Mouse (Mus musculus) MEL (cell line): ENCODE results near the gene Slc39a12. TPM values are rescaled to one million over a fixed set of nuclear protein-coding genes. Genes with fewer than 3 reads are reported as not detected.

ENCODE experiments used
- DNase-seq: peaks from one replicate; pipeline ENCODE4 v3.0.0; 2011; ENCODE audit warnings: low read depth, low spot score
- H3K27ac ChIP-seq: 2 replicates; pipeline ENCODE4 v1.5.1; 2012; ENCODE audit warnings: low read depth, mild to moderate bottlenecking, control low read depth, low read length, moderate library complexity; ENCODE audit not compliant: control insufficient read depth
- H3K27me3 ChIP-seq, 2 experiments: fragments of 150-350 bp in 1 of 2; sonication (generic) in 1 of 2; 2 replicates each; pipeline ENCODE4 v1.6.1; 2012; ENCODE audit warnings: low read length in 2 of 2, mild to moderate bottlenecking in 2 of 2, improper control_type of control experiment in 1 of 2, moderate library complexity in 1 of 2; ENCODE audit not compliant: insufficient read depth in 2 of 2, control insufficient read depth in 1 of 2
- H3K36me3 ChIP-seq, 2 experiments: 2 replicates each; pipeline ENCODE4 v1.6.1; 2012 to 2014; ENCODE audit warnings: low read length in 2 of 2, improper control_type of control experiment in 1 of 2, inconsistent platforms in 1 of 2, mild to moderate bottlenecking in 1 of 2; ENCODE audit not compliant: insufficient read depth in 2 of 2, control insufficient read depth in 1 of 2
- H3K4me1 ChIP-seq, 2 experiments: fragments of 150-350 bp in 1 of 2; sonication (generic) in 1 of 2; 2 replicates each; pipeline ENCODE4 v1.6.1; 2012; ENCODE audit warnings: low read length in 2 of 2, improper control_type of control experiment in 1 of 2, mild to moderate bottlenecking in 1 of 2; ENCODE audit not compliant: insufficient read depth in 2 of 2, control insufficient read depth in 1 of 2
- H3K4me3 ChIP-seq, 2 experiments: fragments of 150-350 bp in 1 of 2; sonication (generic) in 1 of 2; 2 replicates each; pipeline ENCODE4 v1.5.1; 2012; ENCODE audit warnings: low read depth in 2 of 2, low read length in 2 of 2, mild to moderate bottlenecking in 2 of 2, moderate library complexity in 2 of 2, control low read depth in 1 of 2, improper control_type of control experiment in 1 of 2; ENCODE audit not compliant: control insufficient read depth in 1 of 2, insufficient read depth in 1 of 2
- H3K79me2 ChIP-seq: 2 replicates; pipeline ENCODE4 v1.6.1; 2012; ENCODE audit warnings: mild to moderate bottlenecking, low read length, moderate library complexity; ENCODE audit not compliant: control insufficient read depth, poor library complexity, insufficient read depth
- H3K9ac ChIP-seq: 2 replicates; pipeline ENCODE4 v1.6.1; 2012; ENCODE audit warnings: low read depth, mild to moderate bottlenecking, control low read depth, low read length, moderate library complexity; ENCODE audit not compliant: control insufficient read depth, poor library complexity, severe bottlenecking
- H3K9me3 ChIP-seq: fragments of 150-350 bp; sonication (generic); replicated peaks from 2 replicates; pipeline ENCODE4 v1.6.1; 2012; ENCODE audit warnings: mild to moderate bottlenecking, low read length, improper control_type of control experiment, moderate library complexity; ENCODE audit not compliant: insufficient read depth
- GABPA ChIP-seq: IDR thresholded peaks from 2 replicates; pipeline ENCODE4 v1.6.1; 2012; ENCODE audit warnings: low read depth, mild to moderate bottlenecking, inconsistent platforms, low read length, improper control_type of control experiment, moderate library complexity
- GATA1 ChIP-seq: IDR thresholded peaks from 2 replicates; pipeline ENCODE4 v1.6.1; 2011; ENCODE audit warnings: low read depth, low read length, improper control_type of control experiment
- JUND ChIP-seq: IDR thresholded peaks from 2 replicates; pipeline ENCODE4 v1.6.1; 2011; ENCODE audit warnings: low read depth, mild to moderate bottlenecking, improper control_type of control experiment, low read length
- MAX ChIP-seq: IDR thresholded peaks from 2 replicates; pipeline ENCODE4 v1.6.1; 2011; ENCODE audit warnings: low read length, improper control_type of control experiment
- MAZ ChIP-seq: IDR thresholded peaks from 2 replicates; pipeline ENCODE4 v1.6.1; 2012; ENCODE audit warnings: low read depth, mild to moderate bottlenecking, inconsistent platforms, low read length, improper control_type of control experiment
- MYB ChIP-seq: IDR thresholded peaks from 2 replicates; pipeline ENCODE4 v1.6.1; 2011; ENCODE audit warnings: mild to moderate bottlenecking, low read depth, low read length, improper control_type of control experiment
- MYC ChIP-seq: IDR thresholded peaks from 2 replicates; pipeline ENCODE4 v1.6.1; 2011; ENCODE audit warnings: low read depth, mild to moderate bottlenecking, low read length, improper control_type of control experiment, moderate library complexity
- NRF1 ChIP-seq: IDR thresholded peaks from 2 replicates; pipeline ENCODE4 v1.6.1; 2014; ENCODE audit warnings: low read depth, mild to moderate bottlenecking, inconsistent platforms, low read length, improper control_type of control experiment, moderate library complexity; ENCODE audit not compliant: poor library complexity, insufficient read depth, severe bottlenecking
- POLR2A ChIP-seq, 2 experiments: IDR thresholded peaks; 2 replicates each; pipeline ENCODE4 v1.6.1; 2011 to 2012; ENCODE audit warnings: low read length in 2 of 2, mild to moderate bottlenecking in 2 of 2, control low read depth in 1 of 2, improper control_type of control experiment in 1 of 2, low read depth in 1 of 2, moderate library complexity in 1 of 2; ENCODE audit not compliant: control insufficient read depth in 1 of 2, insufficient read depth in 1 of 2, poor library complexity in 1 of 2
- POLR2AphosphoS5 ChIP-seq: IDR thresholded peaks from 2 replicates; pipeline ENCODE4 v1.6.1; 2012; ENCODE audit warnings: low read depth, borderline replicate concordance, mild to moderate bottlenecking, inconsistent platforms, low read length, moderate library complexity, mixed read lengths
- TBP ChIP-seq: IDR thresholded peaks from 2 replicates; pipeline ENCODE4 v1.8.0; 2011; ENCODE audit warnings: low read depth, low read length, improper control_type of control experiment
- ZMIZ1 ChIP-seq: IDR thresholded peaks from 2 replicates; pipeline ENCODE4 v1.6.1; 2012; ENCODE audit warnings: low read depth, mild to moderate bottlenecking, inconsistent platforms, low read length, improper control_type of control experiment, moderate library complexity
- polyA plus RNA-seq, 2 experiments: library from polyadenylated mRNA; stranded (reverse) in 1 of 2; unstranded in 1 of 2; fragments of >175 nt in 1 of 2; fragments of >200 nt in 1 of 2; gene quantifications; 2 replicates each; pipeline versions ENCODE4 v1.2.1 to v1.2.4; 2012; ENCODE audit warnings: low replicate concordance in 2 of 2, low read depth in 1 of 2; ENCODE audit not compliant: insufficient read length in 2 of 2, insufficient read depth in 1 of 2, missing spikeins in 1 of 2
- total RNA-seq: library from RNA; depleted of rRNA; stranded (reverse); fragments of 300-350 nt; gene quantifications from 2 replicates; pipeline ENCODE4 v1.2.3, GENCODE M21; 2012; rRNA removed

The Slc39a12 gene
- total and polyA plus RNA-seq, 3 experiments = not detected

- TF ChIP-seq GABPA = no peak
- no peaks in the 10 kb centered on the region for H3K4me1 ChIP-seq
- DNase-seq = no peak
- no peaks in the 10 kb centered on the region for H3K36me3 ChIP-seq
- H3K27me3 ChIP-seq = no peaks in the 10 kb centered on the region
- H3K9ac ChIP-seq = no peak overlapping the region
- no peaks in the 10 kb centered on the region for H3K79me2 ChIP-seq
- H3K27ac ChIP-seq = no peak overlapping the region
- no peaks in the 10 kb centered on the region for H3K9me3 ChIP-seq
- no peak overlapping the region for H3K4me3 ChIP-seq
Measured at GRCm38 (mm10) chr2:14543355-14543754, 155.2 kb downstream of the Slc39a12 start.

DNA sequence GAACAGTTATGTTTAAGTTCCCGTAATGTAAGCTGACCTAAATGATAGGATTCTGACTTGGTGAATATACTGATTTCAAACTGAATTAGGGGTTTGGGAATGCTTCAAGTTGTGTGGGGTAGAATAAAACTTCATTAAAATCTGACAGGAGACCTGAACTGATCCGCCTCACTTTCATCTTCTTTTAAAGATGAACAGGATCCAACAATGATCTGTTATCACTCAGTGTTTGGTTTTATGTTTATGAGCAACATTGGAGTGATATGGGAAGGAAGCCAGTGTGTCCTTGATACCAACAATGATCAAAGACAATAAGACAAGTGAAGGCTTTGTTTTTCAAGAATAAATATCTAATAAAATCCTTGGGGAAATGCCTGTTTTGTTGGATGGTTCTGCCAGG, 155.7 kb downstream of the Slc39a12 start:
- no peaks in the 10 kb centered on the region for H3K9me3 ChIP-seq
- H3K4me3 ChIP-seq = no peak overlapping the region
- TF ChIP-seq MAX = no peak
- TF ChIP-seq POLR2AphosphoS5 = no peak
- TF ChIP-seq NRF1 = no peak
- TF ChIP-seq GATA1 = no peak
- TF ChIP-seq JUND = no peak
- TF ChIP-seq ZMIZ1 = no peak
- TF ChIP-seq TBP = no peak
- no peak for TF ChIP-seq POLR2A (IDR thresholded peaks at IDR 0.05; ENCODE audit: control insufficient read depth in 1 of 2, insufficient read depth in 1 of 2, low read depth in 1 of 2, low read length in 2 of 2, poor library complexity in 1 of 2)
- no peak for TF ChIP-seq MYB
- TF ChIP-seq MYC = no peak
- TF ChIP-seq MAZ = no peak
- no peaks in the 10 kb centered on the region for H3K27me3 ChIP-seq
- no peaks in the 10 kb centered on the region for H3K79me2 ChIP-seq
- no peak overlapping the region for H3K27ac ChIP-seq
- no peaks in the 10 kb centered on the region for H3K36me3 ChIP-seq
- no peak overlapping the region for H3K9ac ChIP-seq
- DNase-seq = no peak
- no peaks in the 10 kb centered on the region for H3K4me1 ChIP-seq

Other genes with a start within 250 kb of the Slc39a12 start
- gene Tmem236, start 213.8 kb upstream of the Slc39a12 start, total RNA-seq = 0.04 and 0.07 TPM in 2 replicates
- under 1 TPM in 1 of 2 experiments, not detected in 1; 0.06 TPM for gene Tmem236, start 213.8 kb upstream of the Slc39a12 start, polyA plus RNA-seq
- gene Mrc1, start 158.9 kb upstream of the Slc39a12 start, total RNA-seq = 0.07 and 0.08 TPM in 2 replicates
- gene Mrc1, start 158.9 kb upstream of the Slc39a12 start, polyA plus RNA-seq = not detected
- not detected in 2 replicates for gene Cacnb2, start 214.8 kb downstream of the Slc39a12 start, total RNA-seq
- not detected for gene Cacnb2, start 214.8 kb downstream of the Slc39a12 start, polyA plus RNA-seq